Mouse (Mus musculus) midbrain, embryonic 12.5 days (tissue): Measurements from ENCODE around the gene Rfc1. TPM values are rescaled to one million over a fixed set of nuclear protein-coding genes. Genes with fewer than 3 reads are reported as not detected.
"Not testable (repeated sequence)": the region's sequence is repeated elsewhere in the genome, so short reads cannot be mapped to it uniquely, and the experiment has no call there.

Experiments used
- ATAC-seq: fragments of 200-750 bp; cut with Nextera tagmentation; 2 replicates; pipeline ENCODE4 v1.8.0; 2017; ENCODE audit warnings: low read depth, moderate TSS enrichment, moderate library complexity; ENCODE audit not compliant: low FRiP score
- H3K27ac ChIP-seq: fragments of 300-500 bp; sonication (generic); replicated peaks from 2 replicates; pipeline ENCODE4 v1.5.1; 2016; ENCODE audit warnings: mild to moderate bottlenecking
- H3K27me3 ChIP-seq: fragments of 300-500 bp; sonication (generic); 2 replicates; pipeline ENCODE4 v1.6.1; 2016; ENCODE audit warnings: mild to moderate bottlenecking
- H3K36me3 ChIP-seq: fragments of 300-500 bp; sonication (generic); 2 replicates; pipeline ENCODE4 v1.6.1; 2016
- H3K4me1 ChIP-seq: fragments of 300-500 bp; sonication (generic); 2 replicates; pipeline ENCODE4 v1.6.1; 2016
- H3K4me2 ChIP-seq: fragments of 300-500 bp; sonication (generic); replicated peaks from 2 replicates; pipeline ENCODE4 v1.6.1; 2016; ENCODE audit warnings: mild to moderate bottlenecking, moderate library complexity
- H3K4me3 ChIP-seq: fragments of 300-500 bp; sonication (generic); 2 replicates; pipeline ENCODE4 v1.5.1; 2016; ENCODE audit warnings: mild to moderate bottlenecking
- H3K9ac ChIP-seq: fragments of 300-500 bp; sonication (generic); replicated peaks from 2 replicates; pipeline ENCODE4 v1.6.1; 2016; ENCODE audit warnings: mild to moderate bottlenecking, moderate library complexity
- H3K9me3 ChIP-seq: fragments of 300-500 bp; sonication (generic); 2 replicates; pipeline ENCODE4 v1.6.1; 2016; ENCODE audit warnings: mild to moderate bottlenecking
- WGBS: fragments of 180-500 bp; shearing (Covaris S2); methylation state at CpG from one replicate; pipeline ENCODE4 v1.1.7; 2016; 5-methylcytosine and 5-hydroxymethylcytosine counted together
- polyA plus RNA-seq: library from polyadenylated mRNA; unstranded; fragments of >200 nt; fragmentation: Nextera tagmentation; extraction: Ambion mirVana; gene quantifications from 2 replicates; pipeline ENCODE4 v1.2.1, GENCODE M21; 2016

Gene Rfc1
- polyA plus RNA-seq, 1 experiment from 2014 or later, result 73.5 TPM

DNA sequence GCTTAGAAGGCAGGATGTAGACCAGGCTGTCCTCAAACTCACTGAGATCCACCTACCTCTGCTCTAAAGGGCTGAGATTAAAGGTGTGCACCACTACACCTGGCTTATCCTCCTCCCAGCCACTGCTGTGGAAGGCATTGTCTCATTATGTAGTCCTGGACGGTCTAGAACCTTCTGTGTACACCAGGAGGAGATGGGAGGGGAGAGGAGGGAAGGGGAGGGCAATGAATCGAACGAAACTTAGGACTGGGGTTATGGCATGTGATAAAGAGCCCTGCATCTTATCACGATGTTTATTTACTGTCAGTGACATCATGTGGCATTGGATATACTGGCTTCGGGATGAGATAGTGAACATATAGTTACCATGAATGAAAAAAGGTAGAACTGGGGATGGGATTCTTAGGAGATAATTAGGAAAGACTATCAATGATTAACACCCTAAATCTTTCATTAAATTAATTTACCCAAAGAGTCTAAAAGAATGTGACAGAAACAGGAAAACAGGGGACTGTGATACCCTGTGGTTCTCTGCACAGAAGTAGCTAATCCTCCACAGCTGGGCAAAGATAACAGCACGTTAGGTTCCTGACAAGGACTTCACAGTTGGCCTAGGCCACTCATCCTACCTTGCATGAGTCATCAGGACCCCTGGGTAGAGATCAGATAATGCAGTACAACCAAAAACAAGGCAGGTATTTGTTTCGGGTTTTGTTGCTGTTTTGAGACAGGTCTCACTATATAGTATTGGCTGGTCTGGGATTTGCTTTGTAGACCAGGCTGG lies 37.1 kb downstream of the Rfc1 start:
- no peaks in the 10 kb centered on the region for H3K9me3 ChIP-seq
- peaks cover 36% of the 10 kb centered on the region for H3K36me3 ChIP-seq
- H3K9ac ChIP-seq, result no peak overlapping the region
- no peak overlapping the region for H3K4me2 ChIP-seq
- no peak for ATAC-seq
- no peak overlapping the region for H3K27ac ChIP-seq
- H3K27me3 ChIP-seq, result no peaks in the 10 kb centered on the region
- WGBS, result 84% methylated on average over 7 of the region's 7 CpGs
- no peaks in the 10 kb centered on the region for H3K4me1 ChIP-seq
- no peak overlapping the region for H3K4me3 ChIP-seq

DNA sequence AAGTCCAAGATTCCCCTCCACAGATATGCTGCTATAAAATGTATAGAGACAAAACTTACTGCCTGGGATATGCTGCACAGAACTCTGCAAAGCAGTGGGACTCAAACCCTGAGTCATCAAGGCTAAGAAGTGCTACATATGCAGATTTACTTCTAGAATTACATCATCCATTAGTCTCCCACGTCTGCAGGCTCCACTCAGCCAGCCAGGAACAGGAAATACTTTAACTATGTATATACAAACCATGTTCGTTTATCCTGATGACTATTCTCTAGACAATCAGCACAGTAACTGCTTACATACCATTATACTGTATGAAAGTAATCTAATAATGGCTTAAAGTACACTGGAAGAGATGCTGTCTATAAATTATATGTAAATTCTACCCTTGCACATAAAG lies 41.2 kb downstream of the Rfc1 start:
- no peaks in the 10 kb centered on the region for H3K27me3 ChIP-seq
- peaks cover 50% of the 10 kb centered on the region for H3K36me3 ChIP-seq
- no peak overlapping the region for H3K4me3 ChIP-seq
- no peaks in the 10 kb centered on the region for H3K4me1 ChIP-seq
- H3K9ac ChIP-seq, result no peak overlapping the region
- H3K9me3 ChIP-seq, result no peaks in the 10 kb centered on the region
- H3K27ac ChIP-seq, result no peak overlapping the region
- 73% methylated on average over 2 of the region's 2 CpGs for WGBS
- no peak for ATAC-seq
- no peak overlapping the region for H3K4me2 ChIP-seq

GRCm38 (mm10) chr5:65293627-65294026 lies 41.8 kb downstream of the Rfc1 start:
- no peak overlapping the region for H3K4me3 ChIP-seq
- no peaks in the 10 kb centered on the region for H3K4me1 ChIP-seq
- no peaks in the 10 kb centered on the region for H3K9me3 ChIP-seq
- H3K4me2 ChIP-seq, result no peak overlapping the region
- no peak overlapping the region for H3K9ac ChIP-seq
- H3K27me3 ChIP-seq, result no peaks in the 10 kb centered on the region
- H3K27ac ChIP-seq, result no peak overlapping the region
- ATAC-seq, result no peak
- peaks cover 53% of the 10 kb centered on the region for H3K36me3 ChIP-seq
- WGBS, result 94% methylated on average over 6 of the region's 6 CpGs

- H3K27me3 ChIP-seq, H3K27ac ChIP-seq, H3K4me1 ChIP-seq, ATAC-seq, H3K4me2 ChIP-seq, H3K9ac ChIP-seq, H3K4me3 ChIP-seq, H3K9me3 ChIP-seq: not testable (repeated sequence)
- WGBS, result 88% methylated on average over 8 of the region's 8 CpGs
- H3K36me3 ChIP-seq, result peaks cover 64% of the 10 kb centered on the region
Observed at GRCm38 (mm10) chr5:65289009-65289408, 46.5 kb downstream of the Rfc1 start.

- no peak for ATAC-seq
- no peak overlapping the region for H3K9ac ChIP-seq
- 93% methylated on average over 24 of the region's 24 CpGs for WGBS
- no peak overlapping the region for H3K27ac ChIP-seq
- H3K4me1 ChIP-seq, result no peaks in the 10 kb centered on the region
- H3K9me3 ChIP-seq, result no peaks in the 10 kb centered on the region
- no peak overlapping the region for H3K4me2 ChIP-seq
- no peak overlapping the region for H3K4me3 ChIP-seq
- H3K36me3 ChIP-seq, result peaks cover 59% of the 10 kb centered on the region
- H3K27me3 ChIP-seq, result no peaks in the 10 kb centered on the region
Observed at GRCm38 (mm10) chr5:65287751-65288701, 47.4 kb downstream of the Rfc1 start.

- H3K27ac ChIP-seq, result no peak overlapping the region
- no peak for ATAC-seq
- no peaks in the 10 kb centered on the region for H3K4me1 ChIP-seq
- peaks cover 46% of the 10 kb centered on the region for H3K36me3 ChIP-seq
- H3K9ac ChIP-seq, result no peak overlapping the region
- no peaks in the 10 kb centered on the region for H3K27me3 ChIP-seq
- no peaks in the 10 kb centered on the region for H3K9me3 ChIP-seq
- 94% methylated on average over 3 of the region's 3 CpGs for WGBS
- no peak overlapping the region for H3K4me2 ChIP-seq
- H3K4me3 ChIP-seq, result no peak overlapping the region
Observed at GRCm38 (mm10) chr5:65284171-65284570, 51.3 kb downstream of the Rfc1 start.

- H3K36me3 ChIP-seq, result peaks cover 46% of the 10 kb centered on the region
- H3K27me3 ChIP-seq, result no peaks in the 10 kb centered on the region
- WGBS, result 97% methylated on average over 3 of the region's 3 CpGs
- no peak for ATAC-seq
- no peak overlapping the region for H3K4me3 ChIP-seq
- no peaks in the 10 kb centered on the region for H3K4me1 ChIP-seq
- no peak overlapping the region for H3K27ac ChIP-seq
- H3K4me2 ChIP-seq, result no peak overlapping the region
- H3K9ac ChIP-seq, result no peak overlapping the region
- no peaks in the 10 kb centered on the region for H3K9me3 ChIP-seq
Observed at GRCm38 (mm10) chr5:65281216-65281615, 54.3 kb downstream of the Rfc1 start.

GRCm38 (mm10) chr5:65279133-65279651 lies 56.3 kb downstream of the Rfc1 start:
- H3K36me3 ChIP-seq, result peaks cover 49% of the 10 kb centered on the region
- no peak overlapping the region for H3K9ac ChIP-seq
- no peak overlapping the region for H3K27ac ChIP-seq
- H3K4me2 ChIP-seq, result no peak overlapping the region
- no peaks in the 10 kb centered on the region for H3K9me3 ChIP-seq
- WGBS, result 89% methylated on average over 6 of the region's 6 CpGs
- no peaks in the 10 kb centered on the region for H3K4me1 ChIP-seq
- H3K27me3 ChIP-seq, result no peaks in the 10 kb centered on the region
- no peak overlapping the region for H3K4me3 ChIP-seq
- ATAC-seq, result no peak

DNA sequence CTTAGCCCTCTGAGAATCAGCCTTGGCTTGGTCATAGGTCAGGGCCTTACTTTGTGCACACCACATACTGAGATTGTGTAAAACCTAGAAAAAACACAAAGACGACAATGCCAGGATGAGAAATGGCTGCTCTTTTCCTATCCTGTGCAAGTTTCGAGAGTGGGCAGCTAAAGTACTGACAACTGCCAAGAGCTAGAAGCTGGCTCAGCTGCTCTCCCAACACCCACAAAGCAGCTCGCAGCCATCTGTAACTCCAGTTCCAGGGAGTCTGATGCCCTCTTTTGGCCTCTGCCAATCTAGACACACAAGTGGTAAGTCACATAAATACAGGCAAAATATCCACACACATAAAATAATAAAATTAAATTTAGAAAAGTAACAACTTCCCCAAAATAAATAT lies 61.5 kb downstream of the Rfc1 start:
- no peaks in the 10 kb centered on the region for H3K4me1 ChIP-seq
- H3K9ac ChIP-seq, result no peak overlapping the region
- ATAC-seq, result no peak
- no peaks in the 10 kb centered on the region for H3K27me3 ChIP-seq
- H3K4me3 ChIP-seq, result no peak overlapping the region
- 86% methylated on average over 3 of the region's 3 CpGs for WGBS
- H3K27ac ChIP-seq, result no peak overlapping the region
- H3K4me2 ChIP-seq, result no peak overlapping the region
- H3K9me3 ChIP-seq, result no peaks in the 10 kb centered on the region
- H3K36me3 ChIP-seq, result peaks cover 60% of the 10 kb centered on the region

- H3K4me1 ChIP-seq, result no peaks in the 10 kb centered on the region
- 89% methylated on average over 14 of the region's 14 CpGs for WGBS
- no peak overlapping the region for H3K27ac ChIP-seq
- peaks cover 61% of the 10 kb centered on the region for H3K36me3 ChIP-seq
- no peaks in the 10 kb centered on the region for H3K9me3 ChIP-seq
- no peak overlapping the region for H3K9ac ChIP-seq
- ATAC-seq, result no peak
- no peaks in the 10 kb centered on the region for H3K27me3 ChIP-seq
- H3K4me3 ChIP-seq, result no peak overlapping the region
- H3K4me2 ChIP-seq, result no peak overlapping the region
Observed at GRCm38 (mm10) chr5:65257910-65258505, 77.5 kb downstream of the Rfc1 start.

DNA sequence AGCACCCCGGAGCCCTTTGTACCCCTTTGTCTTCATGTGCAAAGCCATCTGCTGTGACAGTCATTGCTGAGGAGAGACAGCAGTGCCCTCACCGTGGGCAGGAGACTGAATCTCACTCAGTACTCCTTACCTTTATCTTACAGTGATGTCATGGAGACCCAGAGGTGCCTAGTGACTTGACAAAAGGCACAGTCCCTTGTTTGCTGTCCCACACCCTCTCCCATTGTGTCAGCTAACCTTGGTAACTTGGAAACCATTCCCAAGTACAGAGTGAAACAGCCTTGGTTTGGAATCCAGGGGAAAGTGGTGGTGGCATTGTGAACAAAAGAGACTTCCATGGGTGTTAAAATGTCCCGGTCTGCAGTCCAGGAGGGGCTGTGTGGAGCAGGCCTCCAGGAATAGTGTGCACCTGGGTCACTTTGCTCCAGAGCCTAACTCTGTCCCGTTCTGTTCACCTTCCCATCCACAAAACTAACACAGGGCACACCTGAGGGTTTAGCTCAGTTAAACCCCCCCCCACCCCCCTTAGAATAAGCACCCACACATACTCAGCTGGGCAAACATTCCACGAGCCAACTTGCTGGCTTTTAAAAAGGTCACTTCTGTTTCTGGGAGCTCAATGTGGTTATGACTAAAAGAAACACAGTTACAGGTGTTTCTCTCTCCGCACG lies 85.2 kb downstream of the Rfc1 start:
- no peaks in the 10 kb centered on the region for H3K4me1 ChIP-seq
- H3K4me2 ChIP-seq, result no peak overlapping the region
- 68% methylated on average over 7 of the region's 7 CpGs for WGBS
- H3K27me3 ChIP-seq, result no peaks in the 10 kb centered on the region
- no peak overlapping the region for H3K4me3 ChIP-seq
- H3K9me3 ChIP-seq, result no peaks in the 10 kb centered on the region
- H3K9ac ChIP-seq, result no peak overlapping the region
- H3K36me3 ChIP-seq, result peaks cover 41% of the 10 kb centered on the region
- ATAC-seq, result peak; percentile 23; the same call in 1 of the 2 replicates
- H3K27ac ChIP-seq, result no peak overlapping the region
